Mouse (Mus musculus): ENCODE data around the gene 1110032A03Rik. TPM values are rescaled to one million over a fixed set of nuclear protein-coding genes. Genes with fewer than 3 reads are reported as not detected.

Gene 1110032A03Rik
- total and polyA plus RNA-seq, 3 experiments, result 7.1 to 12.8 TPM; not detected in 1

DNA sequence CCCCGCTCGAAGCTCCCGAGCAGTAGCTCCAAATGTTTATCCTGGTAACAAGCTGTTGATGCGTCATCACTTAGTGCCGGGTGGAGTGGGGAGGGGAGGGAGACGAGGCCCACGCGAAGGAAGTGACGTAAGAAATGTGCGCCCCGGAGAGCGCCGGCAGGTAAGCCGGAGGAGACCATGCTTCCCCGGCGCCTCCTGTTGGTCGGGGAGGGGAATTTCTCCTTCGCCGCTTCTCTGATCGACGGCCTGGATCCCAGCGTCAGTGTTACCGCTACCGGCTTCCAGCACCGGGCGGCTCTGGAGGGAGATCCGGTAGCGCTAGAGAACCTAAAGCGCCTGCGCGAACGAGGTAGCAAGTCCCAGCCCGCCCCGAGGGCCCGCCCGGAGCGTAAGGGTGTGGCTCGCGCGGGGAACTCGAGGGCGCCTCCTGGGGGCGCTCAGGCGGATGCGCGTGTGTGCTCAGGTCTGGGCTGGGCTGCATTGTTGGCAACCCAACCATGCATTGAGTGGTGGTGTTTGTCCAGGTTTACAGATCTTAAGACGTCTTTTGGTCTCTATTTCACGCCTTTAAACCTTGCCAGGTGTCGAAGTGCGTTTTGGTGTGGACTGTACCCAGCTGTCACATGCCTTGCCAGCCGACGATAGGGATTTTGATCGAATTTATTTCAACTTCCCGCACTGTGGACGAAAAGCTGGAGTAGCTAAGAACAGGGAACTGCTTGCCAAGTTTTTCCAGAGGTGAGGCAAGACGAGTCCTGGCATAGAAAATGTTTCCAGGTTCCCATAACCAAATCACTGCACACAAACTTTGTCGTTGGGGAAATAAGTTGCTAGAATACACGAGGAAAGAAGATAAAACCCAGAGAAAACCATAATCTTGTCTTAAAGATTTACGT, 7.0 kb downstream of the 1110032A03Rik start, which contains the start of gene Fdxacb1:
TSS of gene Fdxacb1 (plus strand) at position 130 of the 896 bp plus-strand sequence.
- peaks cover 0 to 6% of the 10 kb centered on the region in 2 experiments; a peak in 3 of 4 replicates for H3K4me1 ChIP-seq (ENCODE audit: control insufficient read depth in 1 of 2, insufficient read depth in 2 of 2, low read length in 2 of 2)
- H3K27me3 ChIP-seq (ENCODE audit: control insufficient read depth in 1 of 2, insufficient read depth in 2 of 2, low read length in 2 of 2), result no peaks in the 10 kb centered on the region
- H3K36me3 ChIP-seq (ENCODE audit: control insufficient read depth in 1 of 2, insufficient read depth in 2 of 2, low read length in 2 of 2), result peaks cover 0 to 18% of the 10 kb centered on the region in 2 experiments; a peak in 2 of 4 replicates
- peak within 1 kb of the TSS; percentile 95 for H3K27ac ChIP-seq (ENCODE audit: control insufficient read depth, low read depth, low read length)
- H3K4me3 ChIP-seq (ENCODE audit: control insufficient read depth in 1 of 2, insufficient read depth in 1 of 2, low read depth in 2 of 2, low read length in 2 of 2), result peak within 1 kb of the TSS; percentile 81 to 88
- no peaks in the 10 kb centered on the region for H3K9me3 ChIP-seq (replicated peaks; ENCODE audit: insufficient read depth, low read length)
- H3K9ac ChIP-seq (ENCODE audit: control insufficient read depth, low read depth, low read length, poor library complexity, severe bottlenecking), result peak within 1 kb of the TSS; percentile 98
- H3K79me2 ChIP-seq (ENCODE audit: control insufficient read depth, insufficient read depth, low read length, poor library complexity), result peaks cover 7% of the 10 kb centered on the region; the same call in 1 of the 2 replicates
- DNase-seq (ENCODE audit: low read depth, low spot score), result peak; percentile 97
- TF ChIP-seq MAZ (IDR thresholded peaks at IDR 0.05; ENCODE audit: low read depth, low read length) (peak; percentile 100), ZC3H11A (IDR thresholded peaks at IDR 0.05; ENCODE audit: low read depth, low read length) (peak; percentile 38), JUND (IDR thresholded peaks at IDR 0.05; ENCODE audit: low read depth, low read length) (no peak), NELFE (IDR thresholded peaks at IDR 0.05; ENCODE audit: low read depth, low read length) (peak; percentile 69), ZMIZ1 (IDR thresholded peaks at IDR 0.05; ENCODE audit: low read depth, low read length) (peak; percentile 58; the same call in 1 of the 2 replicates), USF2 (IDR thresholded peaks at IDR 0.05; ENCODE audit: borderline replicate concordance in 1 of 2, insufficient read depth in 1 of 2, low read depth in 1 of 2, low read length in 2 of 2) (no peak), POLR2AphosphoS5 (IDR thresholded peaks at IDR 0.05; ENCODE audit: borderline replicate concordance, low read depth, low read length) (no peak), SMC3 (IDR thresholded peaks at IDR 0.05; ENCODE audit: low read depth, low read length) (peak; percentile 44), MAFK (IDR thresholded peaks at IDR 0.05; ENCODE audit: borderline replicate concordance, low read depth, low read length) (no peak), GABPA (IDR thresholded peaks at IDR 0.05; ENCODE audit: low read depth, low read length) (no peak), BHLHE40 (IDR thresholded peaks at IDR 0.05; ENCODE audit: borderline replicate concordance, low read depth, low read length) (no peak), ELF1 (IDR thresholded peaks at IDR 0.05; ENCODE audit: low read depth, low read length) (peak; percentile 76), MYC (IDR thresholded peaks at IDR 0.05; ENCODE audit: low read depth, low read length) (peak; percentile 88), MXI1 (IDR thresholded peaks at IDR 0.05; ENCODE audit: low read depth, low read length) (peak; percentile 93), MAX (IDR thresholded peaks at IDR 0.05; ENCODE audit: low read length) (peak; percentile 78), TBP (IDR thresholded peaks at IDR 0.05; ENCODE audit: low read depth, low read length) (peak; percentile 66), TAL1 (IDR thresholded peaks at IDR 0.05; ENCODE audit: low read length) (no peak), TCF12 (IDR thresholded peaks at IDR 0.05; ENCODE audit: low read depth, low read length) (peak; percentile 18; the same call in 1 of the 2 replicates), MEF2A (IDR thresholded peaks at IDR 0.05; ENCODE audit: extremely low read depth, insufficient replicate concordance, low read depth, low read length, poor library complexity, severe bottlenecking) (no peak), GATA1 (IDR thresholded peaks at IDR 0.05; ENCODE audit: low read depth, low read length) (no peak), CTCF (IDR thresholded peaks at IDR 0.05 in 2 of 3, conservative IDR thresholded peaks at IDR 0.05 in 1 of 3; ENCODE audit: control insufficient read depth in 1 of 3, insufficient read depth in 1 of 3, low read depth in 2 of 3, low read length in 3 of 3, poor library complexity in 1 of 3, severe bottlenecking in 1 of 3) (peak; percentile 66 to 80 (median 75)), SIN3A (IDR thresholded peaks at IDR 0.05; ENCODE audit: low read length) (peak; percentile 99), CHD1 (IDR thresholded peaks at IDR 0.05; ENCODE audit: low read depth, low read length) (no peak), EP300 (IDR thresholded peaks at IDR 0.05; ENCODE audit: low read depth in 1 of 2, low read length in 2 of 2) (peak in 1 of 2 experiments; percentile 25; a peak in 1 of 4 replicates), USF1 (IDR thresholded peaks at IDR 0.05; ENCODE audit: low read depth, low read length) (no peak), NRF1 (IDR thresholded peaks at IDR 0.05; ENCODE audit: insufficient read depth, low read depth, low read length, poor library complexity, severe bottlenecking) (peak; percentile 62; the same call in 1 of the 2 replicates), E2F4 (IDR thresholded peaks at IDR 0.05; ENCODE audit: borderline replicate concordance, low read depth, low read length) (peak; percentile 38; the same call in 1 of the 2 replicates), ZNF384 (IDR thresholded peaks at IDR 0.05; ENCODE audit: low read depth, low read length) (no peak), UBTF (IDR thresholded peaks at IDR 0.05; ENCODE audit: borderline replicate concordance, insufficient read depth, low read depth, low read length) (no peak), POLR2A (IDR thresholded peaks at IDR 0.05; ENCODE audit: control insufficient read depth in 1 of 2, insufficient read depth in 1 of 2, low read depth in 1 of 2, low read length in 2 of 2, poor library complexity in 1 of 2) (peak; percentile 28 to 82; a peak in 2 of 4 replicates), HCFC1 (IDR thresholded peaks at IDR 0.05; ENCODE audit: low read depth, low read length) (peak; percentile 93), ETS1 (IDR thresholded peaks at IDR 0.05; ENCODE audit: low read depth, low read length) (peak; percentile 67), POLR2AphosphoS2 (IDR thresholded peaks at IDR 0.05; ENCODE audit: low read length) (peak; percentile 56; the same call in 1 of the 2 replicates), RCOR1 (IDR thresholded peaks at IDR 0.05; ENCODE audit: low read depth, low read length) (no peak)
